Mouse (Mus musculus) MEL (cell line): ENCODE data around the gene Usp13.

Experiments
- CHD2 ChIP-seq: IDR thresholded peaks from 2 replicates; pipeline ENCODE4 v1.6.1; 2011; ENCODE audit warnings: low read length, improper control_type of control experiment
- CTCF ChIP-seq, 3 experiments: IDR thresholded peaks in 2 of 3; conservative IDR thresholded peaks in 1 of 3; 2 replicates each; pipeline ENCODE4 v1.5.1; 2011 to 2012; ENCODE audit warnings: low read length in 3 of 3, low read depth in 2 of 3, mild to moderate bottlenecking in 2 of 3, improper control_type of control experiment in 1 of 3, inconsistent platforms in 1 of 3, mixed read lengths in 1 of 3, moderate library complexity in 1 of 3; ENCODE audit not compliant: control insufficient read depth in 1 of 3, insufficient read depth in 1 of 3, poor library complexity in 1 of 3, severe bottlenecking in 1 of 3
- GATA1 ChIP-seq: IDR thresholded peaks from 2 replicates; pipeline ENCODE4 v1.6.1; 2011; ENCODE audit warnings: low read depth, low read length, improper control_type of control experiment
- POLR2A ChIP-seq, 2 experiments: IDR thresholded peaks; 2 replicates each; pipeline ENCODE4 v1.6.1; 2011 to 2012; ENCODE audit warnings: low read length in 2 of 2, mild to moderate bottlenecking in 2 of 2, control low read depth in 1 of 2, improper control_type of control experiment in 1 of 2, low read depth in 1 of 2, moderate library complexity in 1 of 2; ENCODE audit not compliant: control insufficient read depth in 1 of 2, insufficient read depth in 1 of 2, poor library complexity in 1 of 2
- USF2 ChIP-seq, 2 experiments: IDR thresholded peaks; 2 replicates each; pipeline ENCODE4 v1.6.1; 2011 to 2012; ENCODE audit warnings: improper control_type of control experiment in 2 of 2, low read length in 2 of 2, borderline replicate concordance in 1 of 2, inconsistent platforms in 1 of 2, low read depth in 1 of 2, mild to moderate bottlenecking in 1 of 2; ENCODE audit not compliant: insufficient read depth in 1 of 2
- ZNF384 ChIP-seq: IDR thresholded peaks from 2 replicates; pipeline ENCODE4 v1.6.1; 2012; ENCODE audit warnings: low read depth, mild to moderate bottlenecking, inconsistent platforms, low read length, improper control_type of control experiment

DNA sequence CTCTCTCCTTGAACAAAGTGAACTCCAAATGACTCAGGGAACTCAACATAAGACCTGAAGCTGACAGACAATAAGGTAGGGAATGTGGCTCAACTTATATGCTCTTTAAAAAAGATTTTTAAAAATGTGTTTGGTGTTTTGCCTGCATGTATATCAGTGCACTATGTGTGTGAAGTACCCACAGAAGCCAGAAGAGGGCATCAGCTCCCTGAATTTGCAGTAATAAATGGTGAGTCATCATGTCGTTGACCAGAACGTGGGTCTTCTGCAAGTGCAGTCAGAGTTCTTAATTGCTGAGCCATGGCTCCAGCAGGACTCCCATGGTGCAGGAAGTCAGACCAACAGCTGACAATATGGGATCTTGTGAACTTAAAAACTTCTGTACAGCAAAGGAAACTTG lies 148.2 kb downstream of the Usp13 start:
- no peak for TF ChIP-seq GATA1
- TF ChIP-seq CTCF (IDR thresholded peaks at IDR 0.05 in 2 of 3, conservative IDR thresholded peaks at IDR 0.05 in 1 of 3; ENCODE audit: control insufficient read depth in 1 of 3, insufficient read depth in 1 of 3, low read depth in 2 of 3, low read length in 3 of 3, poor library complexity in 1 of 3, severe bottlenecking in 1 of 3), result peak; percentile 12 to 40 (median 40); a peak in 3 of 6 replicates
- no peak for TF ChIP-seq POLR2A (IDR thresholded peaks at IDR 0.05; ENCODE audit: control insufficient read depth in 1 of 2, insufficient read depth in 1 of 2, low read depth in 1 of 2, low read length in 2 of 2, poor library complexity in 1 of 2)
- no peak for TF ChIP-seq CHD2
- TF ChIP-seq USF2 (IDR thresholded peaks at IDR 0.05; ENCODE audit: borderline replicate concordance in 1 of 2, insufficient read depth in 1 of 2, low read depth in 1 of 2, low read length in 2 of 2), result no peak
- no peak for TF ChIP-seq ZNF384
